Mouse (Mus musculus): ENCODE results near the gene Slc24a3.

DNA sequence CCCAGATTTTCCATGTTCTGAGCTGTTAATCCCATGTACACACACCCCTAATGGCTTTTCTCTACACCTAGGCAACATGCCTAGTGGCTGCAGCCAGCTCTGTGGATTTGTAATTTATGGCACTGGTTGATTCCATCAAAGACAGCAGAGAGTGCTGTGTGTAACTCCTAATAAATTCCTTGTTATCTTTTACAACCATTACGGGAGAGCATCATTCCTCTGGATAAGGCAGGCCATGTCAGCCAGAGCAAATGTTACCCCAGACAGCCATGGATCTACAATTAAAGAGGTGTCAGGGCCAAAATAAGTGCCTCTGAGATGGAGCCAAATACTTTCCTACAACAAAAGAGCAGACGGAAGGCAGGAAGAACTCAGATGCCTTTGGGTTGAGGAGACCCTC, 49.0 kb downstream of the Slc24a3 start:
- TF ChIP-seq ZNF384 (IDR thresholded peaks at IDR 0.05; ENCODE audit: low read depth, low read length), result no peak
- TF ChIP-seq HCFC1 (IDR thresholded peaks at IDR 0.05; ENCODE audit: borderline replicate concordance, insufficient read depth, low read length), result no peak
